Mouse (Mus musculus) CH12.LX (cell line): ENCODE measurements at regions not wholly inside any gene's neighbourhood (a gene's known extent, or its start where the extent isn't known, plus 50 kb on each side); places are given as distances from the start of the nearest gene placed in this dataset.

Experiments used
- DNase-seq: peaks from one replicate; pipeline ENCODE4 v3.0.0-alpha.2; 2013; ENCODE audit errors: extremely low read depth
- H3K27ac ChIP-seq: 2 replicates; pipeline ENCODE4 v1.5.1; 2012; ENCODE audit warnings: low read depth, mild to moderate bottlenecking, control low read depth, moderate library complexity; ENCODE audit not compliant: insufficient read depth
- H3K27me3 ChIP-seq: replicated peaks from 2 replicates; pipeline ENCODE3; 2012; ENCODE audit warnings: inconsistent platforms
- H3K36me3 ChIP-seq, 2 experiments: replicated peaks in 1 of 2; 2 replicates each; pipeline versions ENCODE3 to v1.6.1; 2012; ENCODE audit warnings: inconsistent platforms in 1 of 2, low read length in 1 of 2, mild to moderate bottlenecking in 1 of 2, mixed read lengths in 1 of 2, moderate library complexity in 1 of 2; ENCODE audit not compliant: control insufficient read depth in 1 of 2, insufficient read depth in 1 of 2
- H3K4me1 ChIP-seq, 2 experiments: 2 replicates each; pipeline ENCODE4 v1.6.1; 2012; ENCODE audit warnings: inconsistent platforms in 1 of 2, moderate library complexity in 1 of 2; ENCODE audit not compliant: insufficient read depth in 2 of 2, control insufficient read depth in 1 of 2
- H3K4me2 ChIP-seq: 2 replicates; pipeline ENCODE4 v1.6.1; 2012; ENCODE audit warnings: low read depth, mild to moderate bottlenecking, control low read depth; ENCODE audit not compliant: poor library complexity, insufficient read depth, severe bottlenecking
- H3K4me3 ChIP-seq, 3 experiments: fragments of 150-350 bp in 1 of 3; sonication (generic) in 1 of 3; replicated peaks in 1 of 3; 2 replicates each; pipeline versions ENCODE3 to v1.5.1; 2011 to 2012; ENCODE audit warnings: low read depth in 2 of 3, low read length in 2 of 3, mild to moderate bottlenecking in 2 of 3, moderate library complexity in 2 of 3, control low read depth in 1 of 3, improper control_type of control experiment in 1 of 3, inconsistent platforms in 1 of 3, mixed read lengths in 1 of 3; ENCODE audit not compliant: poor library complexity in 1 of 3
- H3K79me2 ChIP-seq: replicated peaks from 2 replicates; pipeline ENCODE4 v1.6.1; 2012; ENCODE audit warnings: mild to moderate bottlenecking, moderate library complexity; ENCODE audit not compliant: control insufficient read depth, poor library complexity, insufficient read depth, severe bottlenecking; ENCODE audit errors: extremely low read depth
- H3K9ac ChIP-seq: 2 replicates; pipeline ENCODE4 v1.6.1; 2012; ENCODE audit warnings: low read depth, mild to moderate bottlenecking, control low read depth, moderate library complexity; ENCODE audit not compliant: insufficient read depth
- H3K9me3 ChIP-seq: replicated peaks from 2 replicates; pipeline ENCODE3; 2012; ENCODE audit warnings: low read length, inconsistent platforms, mixed read lengths
- CHD1 ChIP-seq: IDR thresholded peaks from 2 replicates; pipeline ENCODE4 v1.6.1; 2012; ENCODE audit warnings: low read depth, low read length, improper control_type of control experiment, inconsistent platforms
- CHD2 ChIP-seq: IDR thresholded peaks from 2 replicates; pipeline ENCODE4 v1.6.1; 2011; ENCODE audit warnings: low read length, improper control_type of control experiment
- CTCF ChIP-seq, 2 experiments: IDR thresholded peaks in 1 of 2; conservative IDR thresholded peaks in 1 of 2; 2 replicates each; pipeline ENCODE4 v1.5.1; 2011 to 2012; ENCODE audit warnings: low read depth in 2 of 2, low read length in 2 of 2, improper control_type of control experiment in 1 of 2, inconsistent platforms in 1 of 2, mild to moderate bottlenecking in 1 of 2, moderate library complexity in 1 of 2
- E2F4 ChIP-seq: IDR thresholded peaks from 2 replicates; pipeline ENCODE4 v1.6.1; 2011; ENCODE audit warnings: low read depth, low read length, improper control_type of control experiment; ENCODE audit not compliant: insufficient replicate concordance
- EP300 ChIP-seq: IDR thresholded peaks from 2 replicates; pipeline ENCODE4 v1.6.1; 2011; ENCODE audit warnings: low read length, improper control_type of control experiment
- ETS1 ChIP-seq: conservative IDR thresholded peaks from 2 replicates; pipeline ENCODE4 v1.6.1; 2012; ENCODE audit warnings: low read depth, mild to moderate bottlenecking, inconsistent platforms, low read length, improper control_type of control experiment, moderate library complexity
- IRF4 ChIP-seq: IDR thresholded peaks from 2 replicates; pipeline ENCODE4 v1.6.1; 2014; ENCODE audit warnings: low read depth, mild to moderate bottlenecking, inconsistent platforms, low read length, improper control_type of control experiment
- JUN ChIP-seq: IDR thresholded peaks from 2 replicates; pipeline ENCODE4 v1.6.1; 2011; ENCODE audit warnings: low read depth, mild to moderate bottlenecking, low read length, improper control_type of control experiment, moderate library complexity; ENCODE audit not compliant: insufficient read depth
- KAT2A ChIP-seq: IDR thresholded peaks from 2 replicates; pipeline ENCODE4 v1.6.1; 2012; ENCODE audit warnings: low read length, improper control_type of control experiment, inconsistent platforms; ENCODE audit not compliant: insufficient replicate concordance
- MAFK ChIP-seq: IDR thresholded peaks from 2 replicates; pipeline ENCODE4 v1.6.1; 2011; ENCODE audit warnings: low read length, improper control_type of control experiment; ENCODE audit not compliant: insufficient replicate concordance
- MAZ ChIP-seq: IDR thresholded peaks from 2 replicates; pipeline ENCODE4 v1.6.1; 2012; ENCODE audit warnings: low read depth, mild to moderate bottlenecking, inconsistent platforms, low read length, improper control_type of control experiment, moderate library complexity
- MYC ChIP-seq: IDR thresholded peaks from 2 replicates; pipeline ENCODE4 v1.6.1; 2011; ENCODE audit warnings: low read depth, mild to moderate bottlenecking, improper control_type of control experiment, low read length
- NELFE ChIP-seq: IDR thresholded peaks from 2 replicates; pipeline ENCODE4 v1.6.1; 2011; ENCODE audit warnings: low read depth, low read length, improper control_type of control experiment
- NRF1 ChIP-seq: IDR thresholded peaks from 2 replicates; pipeline ENCODE4 v1.6.1; 2014; ENCODE audit warnings: low read depth, mild to moderate bottlenecking, inconsistent platforms, low read length, improper control_type of control experiment, moderate library complexity
- POLR2AphosphoS2 ChIP-seq: IDR thresholded peaks from 2 replicates; pipeline ENCODE4 v1.6.1; 2011; ENCODE audit warnings: low read depth, low read length, improper control_type of control experiment
- RAD21 ChIP-seq: IDR thresholded peaks from 2 replicates; pipeline ENCODE4 v1.6.1; 2011; ENCODE audit warnings: low read depth, mild to moderate bottlenecking, low read length, improper control_type of control experiment, moderate library complexity
- RCOR1 ChIP-seq: conservative IDR thresholded peaks from 2 replicates; pipeline ENCODE4 v1.6.1; 2012; ENCODE audit warnings: low read depth, mild to moderate bottlenecking, inconsistent platforms, low read length, improper control_type of control experiment
- TCF12 ChIP-seq: IDR thresholded peaks from 2 replicates; pipeline ENCODE4 v1.6.1; 2014; ENCODE audit warnings: low read depth, mild to moderate bottlenecking, inconsistent platforms, low read length, improper control_type of control experiment
- UBTF ChIP-seq: IDR thresholded peaks from 2 replicates; pipeline ENCODE4 v1.6.1; 2012; ENCODE audit warnings: low read depth, mild to moderate bottlenecking, inconsistent platforms, low read length, improper control_type of control experiment, moderate library complexity
- USF1 ChIP-seq: IDR thresholded peaks from 2 replicates; pipeline ENCODE4 v1.6.1; 2014; ENCODE audit warnings: low read depth, mild to moderate bottlenecking, inconsistent platforms, low read length, improper control_type of control experiment
- USF2 ChIP-seq: conservative IDR thresholded peaks from 2 replicates; pipeline ENCODE4 v1.6.1; 2011; ENCODE audit warnings: low read depth, low read length, improper control_type of control experiment
- ZKSCAN1 ChIP-seq: IDR thresholded peaks from 2 replicates; pipeline ENCODE4 v1.6.1; 2012; ENCODE audit warnings: low read depth, inconsistent platforms, low read length, improper control_type of control experiment, borderline replicate concordance
- ZNF384 ChIP-seq: IDR thresholded peaks from 2 replicates; pipeline ENCODE4 v1.6.1; 2012; ENCODE audit warnings: low read depth, low read length, improper control_type of control experiment, inconsistent platforms
- dilution Hi-C: fragments of 300-500 bp; cut with MboI; formaldehyde crosslinking; loops from 2 replicates; pipeline ENCODE4 v1.14.3; 2020; ENCODE audit warnings: low sequenced_read_pairs; ENCODE audit not compliant: extremely low pct_unique_long_range_greater_than_20kb, extremely low pct_ligation_motif_present
- in situ Hi-C: fragments of 300-500 bp; cut with MboI; formaldehyde crosslinking; loops from 3 replicates; pipeline ENCODE4 v1.14.3; 2019; ENCODE audit warnings: low sequenced_read_pairs, low pct_ligation_motif_present, low pct_unique_long_range_greater_than_20kb, mixed read lengths

GRCm38 (mm10) chr10:109479941-109480340 is 469.2 kb upstream of the Syt1 start:
- Histone ChIP-seq H3K27me3 (no peaks in the 10 kb centered on the region), H3K36me3 (no peaks in the 10 kb centered on the region), H3K9me3 (no peaks in the 10 kb centered on the region), H3K9ac (no peak overlapping the region), H3K4me3 (no peak overlapping the region), H3K4me1 (no peaks in the 10 kb centered on the region), H3K79me2 (no peaks in the 10 kb centered on the region), H3K4me2 (no peak overlapping the region), H3K27ac (no peak overlapping the region)
- no peak for TF ChIP-seq KAT2A
- no peak for TF ChIP-seq USF1
- no peak for TF ChIP-seq CTCF (conservative IDR thresholded peaks at IDR 0.05 in 1 of 2, IDR thresholded peaks at IDR 0.05 in 1 of 2; ENCODE audit: low read depth in 2 of 2, low read length in 2 of 2)
- TF ChIP-seq RCOR1 = no peak
- no peak for TF ChIP-seq RAD21
- no peak for TF ChIP-seq CHD2
- no peak for TF ChIP-seq ZNF384
- TF ChIP-seq CHD1 = no peak
- TF ChIP-seq NRF1 = no peak
- no peak for TF ChIP-seq E2F4
- TF ChIP-seq NELFE = no peak
- no peak for DNase-seq
- dilution Hi-C loops (no loop called here), in situ Hi-C loops (no loop called here)

GRCm38 (mm10) chr10:109466516-109466915 is 455.7 kb upstream of the Syt1 start:
- dilution Hi-C loops = no loop called here
- H3K9ac ChIP-seq = no peak overlapping the region
- in situ Hi-C loops = no loop called here
- no peaks in the 10 kb centered on the region for H3K9me3 ChIP-seq
- H3K27ac ChIP-seq = no peak overlapping the region
- no peaks in the 10 kb centered on the region for H3K27me3 ChIP-seq
- H3K4me2 ChIP-seq = no peak overlapping the region
- no peak overlapping the region for H3K4me3 ChIP-seq
- DNase-seq = no peak
- H3K4me1 ChIP-seq = peaks cover 0 to 5% of the 10 kb centered on the region in 2 experiments; a peak in 2 of 4 replicates
- TF ChIP-seq MAZ (no peak), KAT2A (no peak), ZKSCAN1 (no peak), NELFE (no peak), EP300 (no peak), MYC (no peak)
- no peaks in the 10 kb centered on the region for H3K36me3 ChIP-seq
- no peaks in the 10 kb centered on the region for H3K79me2 ChIP-seq

GRCm38 (mm10) chr10:109431112-109431511 is 420.3 kb upstream of the Syt1 start:
- in situ Hi-C loops (no loop called here), dilution Hi-C loops (no loop called here)
- H3K4me2 ChIP-seq = no peak overlapping the region
- H3K79me2 ChIP-seq = no peaks in the 10 kb centered on the region
- no peaks in the 10 kb centered on the region for H3K27me3 ChIP-seq
- H3K9me3 ChIP-seq = no peaks in the 10 kb centered on the region
- H3K27ac ChIP-seq = no peak overlapping the region
- no peak overlapping the region for H3K9ac ChIP-seq
- no peaks in the 10 kb centered on the region for H3K4me1 ChIP-seq
- no peak for TF ChIP-seq NELFE
- no peak for TF ChIP-seq POLR2AphosphoS2
- TF ChIP-seq ETS1 = no peak
- TF ChIP-seq JUN = no peak
- TF ChIP-seq CTCF (conservative IDR thresholded peaks at IDR 0.05 in 1 of 2, IDR thresholded peaks at IDR 0.05 in 1 of 2; ENCODE audit: low read depth in 2 of 2, low read length in 2 of 2) = no peak
- TF ChIP-seq IRF4 = no peak
- TF ChIP-seq EP300 = no peak
- no peak for TF ChIP-seq TCF12
- no peak for TF ChIP-seq MAFK
- no peak for TF ChIP-seq USF2
- no peak for TF ChIP-seq MYC
- TF ChIP-seq UBTF = no peak
- H3K4me3 ChIP-seq = no peak overlapping the region
- no peaks in the 10 kb centered on the region for H3K36me3 ChIP-seq
- DNase-seq = no peak
